8 mouse cellular contexts compared by ENCODE assay signal in genomic region chr5:124355425-124355959, GRCm38 (mm10). TPM values are rescaled to one million over a fixed set of nuclear protein-coding genes. Genes with fewer than 3 reads are reported as not detected.
DNase-seq lines count a peak whose midpoint lies in the region; ATAC-seq and TF ChIP-seq lines count a peak whose summit lies in the region.

No protein-coding gene starts in this region.

- peak overlapping the region; percentile 53 for H3K4me2 ChIP-seq in midbrain, embryonic 11.5 days

- H3K27me3 ChIP-seq in kidney, adult 2 months (replicated peaks; ENCODE audit: control insufficient read depth, insufficient read depth, low read length) = no peaks in the 10 kb centered on the region
- no peaks in the 10 kb centered on the region for H3K27me3 ChIP-seq in MEL (ENCODE audit: control insufficient read depth in 1 of 2, insufficient read depth in 2 of 2, low read length in 2 of 2)
- H3K27me3 ChIP-seq in hindbrain, embryonic 10.5 days (ENCODE audit: insufficient read depth, poor library complexity, severe bottlenecking) = no peaks in the 10 kb centered on the region
- H3K27me3 ChIP-seq in midbrain, embryonic 11.5 days (ENCODE audit: control insufficient read depth, insufficient read depth, low read length) = no peaks in the 10 kb centered on the region

- H3K27ac ChIP-seq in kidney, adult 2 months (ENCODE audit: insufficient read depth, low read depth, low read length) = no peak overlapping the region
- H3K27ac ChIP-seq in MEL (ENCODE audit: control insufficient read depth, low read depth, low read length) = peak overlapping the region; percentile 3; the same call in 1 of the 2 replicates
- peak overlapping the region; percentile 100 for H3K27ac ChIP-seq in hindbrain, embryonic 10.5 days
- no peak overlapping the region for H3K27ac ChIP-seq in midbrain, embryonic 11.5 days (ENCODE audit: low read depth, low read length)

- H3K9me3 ChIP-seq in MEL (replicated peaks; ENCODE audit: insufficient read depth, low read length) = no peaks in the 10 kb centered on the region
- no peaks in the 10 kb centered on the region for H3K9me3 ChIP-seq in hindbrain, embryonic 10.5 days
- H3K9me3 ChIP-seq in midbrain, embryonic 11.5 days (ENCODE audit: control insufficient read depth, low read length) = no peaks in the 10 kb centered on the region

- TF ChIP-seq EP300 in MEL (IDR thresholded peaks at IDR 0.05; ENCODE audit: low read depth in 1 of 2, low read length in 2 of 2) = 0 out of 4 replicates have a peak, but pooled peaks of 1 of the 2 experiments have one; percentile 9

- WGBS in kidney, adult 2 months = 6% methylated on average over 12 of the region's 12 CpGs
- 2% methylated on average over 12 of the region's 12 CpGs for WGBS in hindbrain, embryonic 10.5 days
- 1% methylated on average over 12 of the region's 12 CpGs for WGBS in midbrain, embryonic 11.5 days

- DNase-seq in kidney, adult 2 months = no peak
- no peak for DNase-seq in kidney, postnatal 4 days
- DNase-seq in MEL (ENCODE audit: low read depth, low spot score) = peak; percentile 27
- no peak for DNase-seq in hindbrain, embryonic 10.5 days (ENCODE audit: low spot score)
- no peak for DNase-seq in midbrain, embryonic 11.5 days (ENCODE audit: low spot score, missing footprints)
- no peak for DNase-seq in frontal cortex, postnatal 25 days (ENCODE audit: low spot score in 2 of 2)
- DNase-seq in layer of hippocampus, adult 11-12 months (ENCODE audit: low spot score) = no peak
- no peak for DNase-seq in c-Kit-positive CD71-positive TER-119-positive erythroid progenitor cells, embryonic 14.5 days (ENCODE audit: low spot score)

- TF ChIP-seq RAD21 in MEL (IDR thresholded peaks at IDR 0.05; ENCODE audit: low read depth, low read length) = no peak

- H3K36me3 ChIP-seq in kidney, adult 2 months (ENCODE audit: control insufficient read depth, insufficient read depth, low read length) = no peaks in the 10 kb centered on the region
- peaks cover 0 to 10% of the 10 kb centered on the region in 2 experiments; a peak in 2 of 4 replicates for H3K36me3 ChIP-seq in MEL (ENCODE audit: control insufficient read depth in 1 of 2, insufficient read depth in 2 of 2, low read length in 2 of 2)
- H3K36me3 ChIP-seq in hindbrain, embryonic 10.5 days = peaks cover 10% of the 10 kb centered on the region
- H3K36me3 ChIP-seq in midbrain, embryonic 11.5 days (ENCODE audit: control insufficient read depth, insufficient read depth, low read length) = no peaks in the 10 kb centered on the region

- peaks cover 7% of the 10 kb centered on the region for H3K4me1 ChIP-seq in kidney, adult 2 months (ENCODE audit: control insufficient read depth, insufficient read depth, low read length)
- peaks cover 2 to 11% of the 10 kb centered on the region in 2 experiments for H3K4me1 ChIP-seq in MEL (ENCODE audit: control insufficient read depth in 1 of 2, insufficient read depth in 2 of 2, low read length in 2 of 2)
- H3K4me1 ChIP-seq in hindbrain, embryonic 10.5 days (replicated peaks) = peaks cover 23% of the 10 kb centered on the region
- H3K4me1 ChIP-seq in midbrain, embryonic 11.5 days (ENCODE audit: control insufficient read depth, insufficient read depth, low read length) = peaks cover 19% of the 10 kb centered on the region

- H3K79me2 ChIP-seq in MEL (ENCODE audit: control insufficient read depth, insufficient read depth, low read length, poor library complexity) = peaks cover 39% of the 10 kb centered on the region

- no peak for TF ChIP-seq POLR2A in kidney, adult 2 months (IDR thresholded peaks at IDR 0.05; ENCODE audit: low read depth, low read length)
- TF ChIP-seq POLR2A in MEL (IDR thresholded peaks at IDR 0.05; ENCODE audit: control insufficient read depth in 1 of 2, insufficient read depth in 1 of 2, low read depth in 1 of 2, low read length in 2 of 2, poor library complexity in 1 of 2) = no peak

- TF ChIP-seq CTCF in kidney, adult 2 months (conservative IDR thresholded peaks at IDR 0.05; ENCODE audit: insufficient read depth, insufficient read length, low read depth, low read length) = no peak
- no peak for TF ChIP-seq CTCF in MEL (IDR thresholded peaks at IDR 0.05 in 2 of 3, conservative IDR thresholded peaks at IDR 0.05 in 1 of 3; ENCODE audit: control insufficient read depth in 1 of 3, insufficient read depth in 1 of 3, low read depth in 2 of 3, low read length in 3 of 3, poor library complexity in 1 of 3, severe bottlenecking in 1 of 3)

- H3K9ac ChIP-seq in MEL (ENCODE audit: control insufficient read depth, low read depth, low read length, poor library complexity, severe bottlenecking) = peak overlapping the region; percentile 99
- H3K9ac ChIP-seq in midbrain, embryonic 11.5 days (ENCODE audit: low read length) = peak overlapping the region; percentile 99

- ATAC-seq in midbrain, embryonic 11.5 days (ENCODE audit: low FRiP score) = no peak

- peak overlapping the region; percentile 62 for H3K4me3 ChIP-seq in kidney, adult 2 months (ENCODE audit: insufficient read depth, low read depth, low read length)
- peak overlapping the region; percentile 71 to 78 for H3K4me3 ChIP-seq in MEL (ENCODE audit: control insufficient read depth in 1 of 2, insufficient read depth in 1 of 2, low read depth in 2 of 2, low read length in 2 of 2)
- H3K4me3 ChIP-seq in hindbrain, embryonic 10.5 days = peak overlapping the region; percentile 99
- peak overlapping the region; percentile 99 for H3K4me3 ChIP-seq in midbrain, embryonic 11.5 days (ENCODE audit: low read depth, low read length)

TF ChIP-seq in MEL, 35 proteins besides CTCF, POLR2A, EP300 and RAD21:
- TF ChIP-seq HCFC1 (IDR thresholded peaks at IDR 0.05; ENCODE audit: low read depth, low read length) (no peak), ZC3H11A (IDR thresholded peaks at IDR 0.05; ENCODE audit: low read depth, low read length) (no peak), MAX (IDR thresholded peaks at IDR 0.05; ENCODE audit: low read length) (no peak), SIN3A (IDR thresholded peaks at IDR 0.05; ENCODE audit: low read length) (no peak), TAL1 (IDR thresholded peaks at IDR 0.05; ENCODE audit: low read length) (no peak), JUND (IDR thresholded peaks at IDR 0.05; ENCODE audit: low read depth, low read length) (no peak), MYB (IDR thresholded peaks at IDR 0.05; ENCODE audit: low read depth, low read length) (no peak), KAT2A (conservative IDR thresholded peaks at IDR 0.05; ENCODE audit: low read depth, low read length) (no peak), MYC (IDR thresholded peaks at IDR 0.05; ENCODE audit: low read depth, low read length) (no peak), TCF12 (IDR thresholded peaks at IDR 0.05; ENCODE audit: low read depth, low read length) (no peak), RCOR1 (IDR thresholded peaks at IDR 0.05; ENCODE audit: low read depth, low read length) (no peak), SMC3 (IDR thresholded peaks at IDR 0.05; ENCODE audit: low read depth, low read length) (no peak), UBTF (IDR thresholded peaks at IDR 0.05; ENCODE audit: borderline replicate concordance, insufficient read depth, low read depth, low read length) (no peak), MEF2A (IDR thresholded peaks at IDR 0.05; ENCODE audit: extremely low read depth, insufficient replicate concordance, low read depth, low read length, poor library complexity, severe bottlenecking) (no peak), MAZ (IDR thresholded peaks at IDR 0.05; ENCODE audit: low read depth, low read length) (no peak), ZNF384 (IDR thresholded peaks at IDR 0.05; ENCODE audit: low read depth, low read length) (no peak)

RNA-seq across cellular contexts. Expression of gene Cdk2ap1, which starts 7.4 kb away (rescaled TPM):
- 76.6 and 79.8 TPM in 2 replicates for polyA plus RNA-seq in kidney, adult 2 months (2012; rRNA removed)
- total RNA-seq in MEL (2012; rRNA removed) = 110 and 118 TPM in 2 replicates
- polyA plus RNA-seq in MEL (2012; ENCODE audit: insufficient read depth in 1 of 2, insufficient read length in 2 of 2, low read depth in 1 of 2, low replicate concordance in 2 of 2, missing spikeins in 1 of 2) = 100 to 1,000 TPM in 1 of 2 experiments, not detected in 1; 430 TPM
- 71.2 and 95.2 TPM in 2 replicates for polyA plus RNA-seq in hindbrain, embryonic 10.5 days (2016; fragmentation: Nextera tagmentation; extraction: Ambion mirVana)
- polyA plus RNA-seq in midbrain, embryonic 11.5 days (2014; fragmentation: Nextera tagmentation; extraction: Ambion mirVana) = 215 and 262 TPM in 2 replicates

RNA-seq across cellular contexts. Expression of gene 2810006K23Rik, which starts 27.6 kb away (rescaled TPM):
- 7.2 and 8.0 TPM in 2 replicates for polyA plus RNA-seq in kidney, adult 2 months (2012; rRNA removed)
- 6.5 and 7.6 TPM in 2 replicates for total RNA-seq in MEL (2012; rRNA removed)
- 10 to 100 TPM in 1 of 2 experiments, not detected in 1; 13.3 TPM for polyA plus RNA-seq in MEL (2012; ENCODE audit: insufficient read depth in 1 of 2, insufficient read length in 2 of 2, low read depth in 1 of 2, low replicate concordance in 2 of 2, missing spikeins in 1 of 2)
- 26.9 and 27.7 TPM in 2 replicates for polyA plus RNA-seq in hindbrain, embryonic 10.5 days (2016; fragmentation: Nextera tagmentation; extraction: Ambion mirVana)
- 22.0 and 23.9 TPM in 2 replicates for polyA plus RNA-seq in midbrain, embryonic 11.5 days (2014; fragmentation: Nextera tagmentation; extraction: Ambion mirVana)

RNA-seq across cellular contexts. Expression of gene Mphosph9, which starts 27.7 kb away (rescaled TPM):
- 2.5 and 3.1 TPM in 2 replicates for polyA plus RNA-seq in kidney, adult 2 months (2012; rRNA removed)
- 9.0 and 10.9 TPM in 2 replicates for total RNA-seq in MEL (2012; rRNA removed)
- 10 to 100 TPM; 10.4 to 60.8 TPM for polyA plus RNA-seq in MEL (2012; ENCODE audit: insufficient read depth in 1 of 2, insufficient read length in 2 of 2, low read depth in 1 of 2, low replicate concordance in 2 of 2, missing spikeins in 1 of 2)
- 17.3 and 19.3 TPM in 2 replicates for polyA plus RNA-seq in hindbrain, embryonic 10.5 days (2016; fragmentation: Nextera tagmentation; extraction: Ambion mirVana)
- polyA plus RNA-seq in midbrain, embryonic 11.5 days (2014; fragmentation: Nextera tagmentation; extraction: Ambion mirVana) = 12.3 and 13.6 TPM in 2 replicates

Comparison
In these comparisons a context has a peak if more than half of its experiments do, and no peak if none do; other contexts are left out.
1. H3K27ac ChIP-seq: peak in MEL (single experiment) and hindbrain, embryonic 10.5 days (single experiment); none in kidney, adult 2 months (single experiment) and midbrain, embryonic 11.5 days (single experiment).
2. Peak in every context shown above with its lines, with median percentiles within 50 percentile points of each other: H3K4me3 ChIP-seq.